Mouse (Mus musculus): ENCODE results near the gene Stim1.

DNA sequence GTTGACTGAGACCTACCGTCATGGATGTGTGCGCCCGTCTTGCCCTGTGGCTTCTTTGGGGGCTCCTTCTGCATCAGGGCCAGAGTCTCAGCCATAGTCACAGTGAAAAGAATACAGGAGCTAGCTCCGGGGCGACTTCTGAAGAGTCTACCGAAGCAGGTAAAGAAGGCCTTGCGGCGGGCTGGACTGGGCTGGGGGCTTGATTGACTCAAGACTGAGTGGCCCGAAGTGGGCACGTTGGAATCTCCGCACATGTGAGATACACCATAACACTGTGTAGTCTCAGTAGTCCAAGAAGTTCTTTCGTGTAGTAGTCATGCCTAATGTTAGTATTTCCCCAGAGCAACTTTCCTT lies 766 bp downstream of the Stim1 start:
- TF ChIP-seq CTCF (conservative IDR thresholded peaks at IDR 0.05; ENCODE audit: low read length) (no peak), POU5F1 (IDR thresholded peaks at IDR 0.05; ENCODE audit: borderline replicate concordance, low read length) (no peak)
